Mouse (Mus musculus) erythroid progenitor cell, adult 5-6 weeks (primary cell): ENCODE results near the gene Peg12. TPM values are rescaled to one million over a fixed set of nuclear protein-coding genes. Genes with fewer than 3 reads are reported as not detected.

Experiments used
- ATAC-seq: replicated peaks from 2 replicates; pipeline ENCODE4 v1.8.0; 2016; ENCODE audit warnings: moderate number of reproducible peaks, mild to moderate bottlenecking, moderate TSS enrichment, inconsistent platforms; ENCODE audit not compliant: poor library complexity, low FRiP score, severe bottlenecking
- total RNA-seq, 2 experiments: library from RNA; stranded (forward) in 1 of 2; stranded (reverse) in 1 of 2; fragments of 150-400 nt in 1 of 2; fragments of 186-747, 209-891 nt in 1 of 2; gene quantifications; 2 replicates each; pipeline versions ENCODE4 v1.2.3 to v1.2.4; 2015 to 2017; ENCODE audit warnings: low replicate concordance in 2 of 2

The Peg12 gene
- total RNA-seq (2015; ENCODE audit: low replicate concordance) = not detected in 2 replicates
- total RNA-seq (2017; ENCODE audit: low replicate concordance) = not detected in 2 replicates

DNA sequence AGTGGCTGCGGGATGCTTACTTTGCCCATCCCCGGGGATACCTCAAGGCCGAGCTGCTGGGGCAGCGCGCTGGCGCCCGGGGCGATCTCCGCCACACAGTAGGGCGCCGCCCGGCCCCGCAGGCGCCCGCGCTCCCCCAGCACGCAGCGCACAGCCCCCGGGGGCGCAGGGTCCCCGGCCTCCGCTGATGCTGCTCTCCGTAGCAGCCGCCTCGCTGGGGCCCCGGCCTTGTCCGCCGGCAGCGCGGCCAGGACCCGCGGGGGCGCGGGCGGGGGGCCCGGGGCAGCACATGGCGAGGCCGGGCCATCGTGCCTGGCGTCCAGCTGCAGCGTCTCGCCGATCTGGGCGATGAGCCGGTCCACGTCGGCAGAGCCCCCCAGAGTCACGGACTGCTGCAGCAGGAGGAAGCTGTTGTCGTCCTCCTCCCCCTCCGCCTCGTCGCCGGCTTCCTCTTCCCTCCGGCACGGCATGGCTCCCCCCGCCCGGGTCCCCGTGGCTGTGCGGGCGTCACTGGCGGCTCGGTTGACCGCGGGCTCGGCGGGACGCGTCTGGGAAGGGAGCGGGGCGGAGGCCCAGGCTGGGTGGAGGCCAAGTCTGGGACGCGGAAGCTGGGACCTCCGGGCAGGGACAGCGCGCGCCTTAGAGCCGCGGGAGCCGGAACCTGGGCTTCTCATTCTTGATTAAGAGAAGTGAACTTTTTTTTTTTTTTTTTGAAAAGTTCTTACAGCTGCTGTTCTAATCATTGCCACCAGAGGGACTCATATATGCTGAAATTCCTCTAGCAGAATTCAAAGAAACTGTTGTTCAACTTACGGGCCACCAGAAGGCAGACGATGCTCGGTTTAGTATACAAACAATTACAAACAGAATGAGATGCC, at the start of gene Peg12:
Peg12 (minus strand) TSS at position 633 of the 878 bp plus-strand sequence.
- no peak for ATAC-seq

GRCm38 (mm10) chr7:62486139-62486538, 21.8 kb upstream of the Peg12 start:
- no peak for ATAC-seq

DNA sequence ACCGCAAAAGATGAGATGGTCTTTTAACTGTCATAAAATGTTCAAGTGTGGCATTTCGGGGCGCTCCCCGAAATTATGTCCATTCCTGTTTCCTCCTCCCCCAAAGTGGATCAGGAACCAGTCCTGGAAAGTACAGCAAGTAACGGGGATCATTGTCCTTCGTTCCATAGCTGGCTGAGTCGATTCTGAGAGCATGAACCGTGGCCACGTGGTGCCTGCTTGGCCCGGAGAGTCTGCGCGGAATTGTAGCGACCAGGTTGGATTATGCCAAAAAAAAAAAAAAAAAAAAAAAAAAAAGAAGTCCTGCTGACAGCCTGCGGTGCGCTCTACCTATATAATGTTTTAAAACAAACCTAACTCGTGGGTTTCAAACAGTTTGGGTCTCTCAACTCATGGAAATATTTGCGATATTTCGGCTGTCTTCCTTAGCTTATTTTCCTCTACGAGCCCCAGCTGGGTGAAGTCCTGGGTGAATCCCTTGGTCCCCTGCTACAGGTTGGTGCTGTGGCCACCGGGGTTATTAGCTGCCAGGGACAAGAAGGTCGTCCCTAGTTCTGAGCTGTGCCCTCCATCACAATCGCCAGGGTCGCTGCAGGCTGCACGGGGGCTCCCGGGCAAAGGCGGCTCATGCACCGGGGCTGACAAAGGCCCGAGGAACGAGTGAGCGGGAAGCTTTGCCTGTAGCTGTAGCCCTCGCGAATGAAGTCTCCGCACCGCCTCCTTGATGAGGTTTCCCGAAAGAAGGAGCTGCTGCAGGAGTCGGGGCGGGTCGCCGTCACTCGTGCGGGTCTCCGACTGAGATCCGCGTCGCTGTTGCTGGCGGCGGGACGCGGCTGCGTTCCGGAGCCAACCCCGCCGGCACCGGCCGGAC, 1.1 kb downstream of the Peg12 start:
- ATAC-seq = no peak

DNA sequence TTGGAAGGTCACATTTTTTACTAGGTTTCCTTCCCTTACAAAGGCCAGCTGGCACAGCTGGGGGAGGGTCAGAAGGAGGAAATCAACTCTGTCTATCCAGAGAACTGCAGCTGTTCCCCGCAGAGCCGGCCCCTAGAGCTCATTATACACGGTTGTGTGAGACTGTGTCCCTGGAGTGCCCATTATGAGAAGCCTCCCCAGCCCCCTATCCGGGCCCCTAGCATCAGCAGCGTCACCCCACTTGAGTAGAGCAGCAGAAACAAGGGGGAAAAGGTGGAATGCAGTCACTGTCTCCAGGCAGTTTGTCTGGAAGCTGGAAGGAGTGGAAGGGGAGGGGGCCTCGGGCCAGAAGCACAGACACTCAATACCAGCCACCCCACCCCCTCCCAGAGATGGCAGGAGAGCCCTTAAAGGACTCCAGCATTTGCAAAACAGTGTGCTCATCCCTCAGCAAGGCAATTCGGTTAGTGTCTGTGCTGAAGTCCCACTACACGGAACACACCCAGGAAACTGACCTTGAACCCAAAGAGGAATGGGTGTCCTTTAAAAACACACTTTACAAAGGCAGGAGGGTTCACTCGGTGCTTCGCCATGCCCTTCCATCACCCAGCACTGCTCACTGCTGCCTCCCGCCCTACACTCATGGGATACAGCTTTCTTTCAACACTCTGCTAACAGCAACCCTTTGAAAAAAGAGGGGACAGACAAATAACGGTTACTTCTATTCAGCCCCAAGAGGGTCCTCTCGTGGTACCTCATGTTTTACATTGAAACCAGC, 1.9 kb downstream of the Peg12 start:
- no peak for ATAC-seq

DNA sequence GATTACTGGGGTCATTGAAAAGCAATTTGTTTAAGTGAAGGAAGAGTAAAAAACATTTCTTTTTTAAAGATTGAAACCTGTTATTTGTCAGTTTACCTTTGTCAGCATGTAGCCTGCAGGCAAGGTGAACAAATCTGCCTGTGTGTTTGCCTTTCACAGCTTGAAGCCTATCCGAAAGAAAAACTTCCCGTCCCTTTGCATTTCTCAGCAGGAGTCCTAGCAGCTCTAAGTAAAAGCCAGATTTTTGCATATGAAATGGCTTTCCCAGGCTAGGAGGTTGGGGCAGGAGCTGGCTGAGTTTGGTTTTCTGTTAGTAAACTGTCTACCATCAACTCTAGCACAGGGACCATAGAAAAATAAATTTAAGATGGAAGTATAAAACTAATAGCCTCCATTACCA, 12.0 kb downstream of the Peg12 start:
- ATAC-seq = no peak

- ATAC-seq = no peak
Observed at GRCm38 (mm10) chr7:62445431-62446165, 18.7 kb downstream of the Peg12 start.

DNA sequence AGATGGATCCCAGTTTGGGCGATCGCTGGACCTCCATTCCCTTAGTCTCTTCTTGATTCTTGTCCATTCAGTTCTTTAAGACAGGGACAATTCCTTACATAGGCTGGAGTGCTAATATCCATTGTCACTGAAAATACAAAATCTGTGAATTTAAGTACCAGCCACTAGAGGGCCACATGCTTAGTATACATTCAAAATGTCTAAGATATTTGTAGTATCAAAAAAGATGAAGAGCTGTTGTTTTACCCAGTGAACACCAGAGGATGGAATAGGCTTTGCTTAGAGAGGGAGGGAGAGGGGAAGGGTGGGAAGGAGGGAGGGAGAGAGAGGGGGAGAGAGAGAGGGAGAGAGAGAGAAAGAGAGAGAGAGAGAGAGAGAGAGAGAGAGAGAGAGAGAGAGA, 27.9 kb downstream of the Peg12 start:
- no peak for ATAC-seq

DNA sequence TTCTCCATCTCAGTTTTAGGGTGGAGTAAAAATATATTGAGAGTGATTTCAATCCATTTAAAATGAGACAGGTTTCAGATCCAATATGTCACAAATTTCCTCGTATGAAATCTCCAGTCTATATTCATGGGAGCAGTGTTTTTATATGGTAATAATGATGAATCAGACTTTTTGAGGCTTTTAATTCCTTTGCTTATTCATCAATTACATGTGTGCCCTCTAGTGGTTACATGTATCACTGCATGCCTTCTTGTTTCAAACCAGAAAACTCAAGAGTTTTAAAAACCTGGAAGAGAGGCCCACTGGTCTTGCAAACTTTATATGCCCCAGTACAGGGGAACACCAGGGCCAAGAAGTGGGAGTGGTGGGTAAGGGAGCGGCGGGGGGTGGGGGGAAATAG, 31.1 kb downstream of the Peg12 start:
- no peak for ATAC-seq

DNA sequence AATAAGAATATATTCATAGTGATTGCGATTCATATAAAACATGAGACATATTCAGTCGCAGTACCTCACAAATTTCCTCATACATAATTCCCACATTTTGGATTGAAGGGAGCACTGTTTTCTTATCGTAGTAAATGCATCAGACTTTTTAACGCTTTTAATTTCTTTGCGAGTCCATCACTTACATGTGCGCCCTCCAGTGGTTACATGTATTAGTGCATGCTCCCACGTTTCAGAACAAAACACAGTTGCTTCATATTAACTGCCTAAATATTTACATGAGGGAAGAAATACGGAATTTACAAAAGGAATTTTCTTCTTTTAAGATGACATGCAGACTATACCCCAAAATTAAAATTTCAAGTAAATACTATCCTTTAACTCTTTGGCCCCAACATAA, 36.0 kb downstream of the Peg12 start:
- ATAC-seq = no peak

- ATAC-seq = no peak
Observed at GRCm38 (mm10) chr7:62423210-62423609, 41.1 kb downstream of the Peg12 start.

DNA sequence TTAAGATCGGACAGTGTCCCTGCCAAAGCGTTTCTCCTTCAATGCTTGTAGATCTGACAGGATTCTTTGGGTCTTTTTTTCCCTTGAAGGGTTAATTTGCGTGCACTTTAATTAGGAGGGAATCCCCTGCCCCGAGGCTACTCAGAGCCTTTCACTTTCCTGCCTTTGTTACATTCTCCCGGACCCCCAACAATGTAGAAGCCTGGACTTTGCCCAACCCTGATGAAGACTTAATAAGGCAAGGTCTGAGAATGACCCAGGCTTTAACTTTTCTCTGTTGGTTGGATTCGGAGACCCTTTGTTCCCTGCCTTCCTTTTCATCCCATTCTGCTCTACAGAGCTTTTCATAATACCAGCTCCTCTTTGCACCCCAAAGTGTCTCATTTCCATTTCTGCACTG, 43.7 kb downstream of the Peg12 start:
- no peak for ATAC-seq

- ATAC-seq = no peak
Observed at GRCm38 (mm10) chr7:62419493-62420360, 44.6 kb downstream of the Peg12 start, which contains the start of gene Mkrn3. Gene Mkrn3, minus strand, starts transcription at chr7:62420139.

- ATAC-seq = no peak
Observed at GRCm38 (mm10) chr7:62419105-62419492, 45.2 kb downstream of the Peg12 start.

DNA sequence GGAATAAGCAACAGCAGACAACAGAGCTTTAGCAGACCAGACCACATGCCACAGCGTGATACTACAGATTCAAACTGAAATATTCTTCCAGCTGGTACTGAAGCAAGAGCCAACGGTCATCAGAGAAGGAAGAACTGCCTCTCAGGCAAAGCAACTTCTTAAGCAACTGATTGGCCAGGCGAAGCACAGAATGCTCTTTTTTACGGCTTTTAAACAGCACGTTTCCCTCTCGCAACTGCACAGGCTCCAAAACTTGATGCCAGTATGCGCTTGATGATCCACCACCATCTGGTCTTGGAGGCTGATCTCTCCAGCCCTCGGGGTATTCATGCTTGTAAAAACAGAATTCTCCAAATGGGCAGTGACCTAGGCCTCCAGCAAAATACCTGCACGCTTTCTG, 46.0 kb downstream of the Peg12 start:
- no peak for ATAC-seq

- no peak for ATAC-seq
Observed at GRCm38 (mm10) chr7:62416173-62416572, 48.1 kb downstream of the Peg12 start.

DNA sequence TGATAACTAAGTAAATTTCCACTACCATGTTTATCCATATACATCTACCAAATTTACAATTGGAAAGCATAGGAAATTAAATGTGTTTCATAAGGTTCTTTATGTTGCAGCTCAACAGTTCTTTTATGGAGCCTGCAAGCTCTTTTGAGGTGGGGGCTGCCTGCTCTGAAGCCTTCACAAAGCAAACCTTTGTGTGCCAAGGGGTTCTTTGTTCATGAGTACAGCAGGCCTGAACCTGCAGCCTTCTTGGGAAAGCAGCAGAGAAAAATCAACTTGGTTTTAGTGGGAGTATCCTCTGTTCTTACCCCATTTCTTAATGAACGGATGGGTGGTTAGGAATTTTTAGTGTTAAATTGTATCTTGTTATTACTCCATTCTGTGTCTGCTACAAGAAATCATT, 49.1 kb downstream of the Peg12 start:
- ATAC-seq = no peak
